ENCODE assay signal across 18 mouse cellular contexts in the genomic region with DNA sequence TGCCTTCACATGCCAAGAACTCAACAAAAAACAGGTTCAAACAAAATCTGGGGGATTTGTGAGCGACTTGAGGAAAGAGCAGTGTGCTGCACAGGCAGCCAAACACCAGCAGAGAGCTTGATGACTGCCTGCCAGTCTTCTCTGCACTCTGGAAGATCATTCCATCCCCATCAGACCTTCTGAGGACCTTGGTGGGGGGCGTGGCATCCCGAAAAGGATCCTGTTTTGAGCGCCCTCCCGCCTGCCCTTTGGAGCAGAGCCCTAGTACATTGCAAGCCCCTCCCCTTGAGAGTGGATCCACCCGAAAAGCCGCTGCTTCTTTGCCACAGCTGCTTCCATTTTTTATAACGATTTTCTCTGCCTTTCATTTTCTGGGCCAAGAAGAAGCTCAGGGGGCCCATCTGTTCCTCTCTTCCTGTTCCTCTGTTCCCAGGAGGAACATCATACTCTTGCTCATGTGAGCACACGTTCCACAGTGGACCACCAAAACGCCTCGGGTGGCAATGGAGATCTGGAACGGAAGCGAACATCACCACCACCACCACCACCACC. TPM values are rescaled to one million over a fixed set of nuclear protein-coding genes. Genes with fewer than 3 reads are reported as not detected.
DNase-seq lines count a peak whose midpoint lies in the region; ATAC-seq and TF ChIP-seq lines count a peak whose summit lies in the region.
"Had no signal": no experiment of that assay in that cellular context is flagged by ENCODE, and none has a peak within 500 bp of the region (broad histone marks: within the 10 kb centered on the region; RNA-seq: fewer than 3 reads in every experiment).

No protein-coding gene starts in this region.

- H3K36me3 ChIP-seq in heart, embryonic 12.5 days, result no peaks in the 10 kb centered on the region
- no peaks in the 10 kb centered on the region for H3K36me3 ChIP-seq in limb, embryonic 13.5 days
- no peaks in the 10 kb centered on the region for H3K36me3 ChIP-seq in limb, embryonic 10.5 days
- no peaks in the 10 kb centered on the region for H3K36me3 ChIP-seq in neural tube, embryonic 13.5 days
- H3K36me3 ChIP-seq: neural tube, embryonic 12.5 days had no signal

- H3K9me3 ChIP-seq in heart, embryonic 12.5 days (replicated peaks), result no peaks in the 10 kb centered on the region
- no peaks in the 10 kb centered on the region for H3K9me3 ChIP-seq in limb, embryonic 13.5 days
- H3K9me3 ChIP-seq in limb, embryonic 10.5 days (replicated peaks), result no peaks in the 10 kb centered on the region
- no peaks in the 10 kb centered on the region for H3K9me3 ChIP-seq in neural tube, embryonic 13.5 days
- H3K9me3 ChIP-seq: forebrain, embryonic 13.5 days; neural tube, embryonic 12.5 days had no signal

- no peak overlapping the region for H3K27ac ChIP-seq in heart, embryonic 12.5 days (ENCODE audit: poor library complexity, severe bottlenecking)
- no peak overlapping the region for H3K27ac ChIP-seq in limb, embryonic 13.5 days
- H3K27ac ChIP-seq in limb, embryonic 10.5 days, result no peak overlapping the region
- H3K27ac ChIP-seq in gastrocnemius, adult 2 months, result no peak overlapping the region
- H3K27ac ChIP-seq in neural tube, embryonic 13.5 days (replicated peaks), result no peak overlapping the region
- H3K27ac ChIP-seq: forebrain, embryonic 13.5 days; heart, adult 2 months; neural tube, embryonic 12.5 days had no signal

- intact Hi-C loops in gastrocnemius, adult 2 months (cut with DNase I), result no loop called here

- DNase-seq in heart, adult 11 months, result peak; percentile 91
- DNase-seq in limb, embryonic 10.5 days (ENCODE audit: low spot score), result no peak
- DNase-seq in gastrocnemius, adult 2 months, result peak; percentile 52
- DNase-seq in frontal cortex, adult 2 months (ENCODE audit: extremely low spot score in 1 of 2, low spot score in 1 of 2), result no peak
- no peak for DNase-seq in lung, adult 18-20 months
- DNase-seq: adrenal gland, postnatal 10 days; heart, postnatal 36 days; kidney, adult 8-10 months; lung, postnatal 14 days had no signal

- TF ChIP-seq CTCF in gastrocnemius, adult 2 months (IDR thresholded peaks at IDR 0.05), result no peak

- no peak overlapping the region for H3K9ac ChIP-seq in heart, embryonic 12.5 days
- H3K9ac ChIP-seq in limb, embryonic 13.5 days, result no peak overlapping the region; the same call in 1 of the 2 replicates
- no peak overlapping the region for H3K9ac ChIP-seq in neural tube, embryonic 13.5 days
- H3K9ac ChIP-seq: forebrain, embryonic 13.5 days; neural tube, embryonic 12.5 days had no signal

- no peak overlapping the region for H3K4me3 ChIP-seq in heart, embryonic 12.5 days
- H3K4me3 ChIP-seq in limb, embryonic 13.5 days, result no peak overlapping the region
- no peak overlapping the region for H3K4me3 ChIP-seq in limb, embryonic 10.5 days
- peak overlapping the region; percentile 50 for H3K4me3 ChIP-seq in gastrocnemius, adult 2 months
- no peak overlapping the region for H3K4me3 ChIP-seq in neural tube, embryonic 13.5 days
- H3K4me3 ChIP-seq: forebrain, embryonic 13.5 days; heart, adult 2 months; neural tube, embryonic 12.5 days had no signal

- WGBS in heart, embryonic 12.5 days, result 48% methylated on average over 13 of the region's 13 CpGs
- 45% methylated on average over 13 of the region's 13 CpGs for WGBS in limb, embryonic 13.5 days
- WGBS in limb, embryonic 10.5 days, result 60% methylated on average over 13 of the region's 13 CpGs
- WGBS in neural tube, embryonic 13.5 days, result 38% methylated on average over 13 of the region's 13 CpGs

- ATAC-seq in heart, embryonic 12.5 days (ENCODE audit: insufficient number of reproducible peaks, low FRiP score), result no peak
- no peak for ATAC-seq in limb, embryonic 13.5 days (ENCODE audit: low FRiP score, low read depth)
- ATAC-seq in neural tube, embryonic 13.5 days (ENCODE audit: low read depth), result no peak
- ATAC-seq: forebrain, embryonic 13.5 days; Patski had no signal

- no peak overlapping the region for H3K4me2 ChIP-seq in heart, embryonic 12.5 days
- H3K4me2 ChIP-seq in limb, embryonic 13.5 days (replicated peaks), result peak overlapping the region; percentile 41
- peak overlapping the region; percentile 16; the same call in 1 of the 2 replicates for H3K4me2 ChIP-seq in neural tube, embryonic 13.5 days
- H3K4me2 ChIP-seq: forebrain, embryonic 13.5 days; midbrain, embryonic 11.5 days; neural tube, embryonic 12.5 days had no signal

- H3K27me3 ChIP-seq in heart, embryonic 12.5 days (replicated peaks), result peaks cover 32% of the 10 kb centered on the region
- H3K27me3 ChIP-seq in limb, embryonic 13.5 days, result peaks cover 3% of the 10 kb centered on the region
- peaks cover 13% of the 10 kb centered on the region for H3K27me3 ChIP-seq in limb, embryonic 10.5 days (ENCODE audit: low read depth, poor library complexity, severe bottlenecking)
- H3K27me3 ChIP-seq in neural tube, embryonic 13.5 days, result no peaks in the 10 kb centered on the region
- H3K27me3 ChIP-seq: CH12.LX; forebrain, embryonic 13.5 days; Patski had no signal

- 0 out of 2 replicates have a peak, but pooled peaks cover 2% of the 10 kb centered on the region for H3K4me1 ChIP-seq in heart, embryonic 12.5 days (replicated peaks)
- H3K4me1 ChIP-seq in limb, embryonic 13.5 days, result peaks cover 10% of the 10 kb centered on the region
- peaks cover 14% of the 10 kb centered on the region for H3K4me1 ChIP-seq in limb, embryonic 10.5 days
- H3K4me1 ChIP-seq in neural tube, embryonic 13.5 days (replicated peaks), result peaks cover 25% of the 10 kb centered on the region

RNA-seq across cellular contexts. Expression of a gene that starts 16.9 kb away (rescaled TPM):
- polyA plus RNA-seq in heart, embryonic 12.5 days (2016; fragmentation: Nextera tagmentation; extraction: Ambion mirVana), result 57.9 and 58.6 TPM in 2 replicates
- 209 and 226 TPM in 2 replicates for polyA plus RNA-seq in limb, embryonic 13.5 days (2015; fragmentation: Nextera tagmentation; extraction: Ambion mirVana)
- polyA plus RNA-seq in limb, embryonic 10.5 days (2016; fragmentation: Nextera tagmentation; extraction: Ambion mirVana), result 85.1 and 169 TPM in 2 replicates
- 1 to 10 TPM; 2.3 to 3.4 TPM for total RNA-seq in gastrocnemius, adult 2 months (2021)
- 49.0 and 72.8 TPM in 2 replicates for polyA plus RNA-seq in neural tube, embryonic 13.5 days (2015; fragmentation: Nextera tagmentation; extraction: Ambion mirVana)
- 19.9 and 21.4 TPM in 2 replicates for polyA plus RNA-seq in frontal cortex, adult 2 months (2012; rRNA removed)
- total RNA-seq: CH12.LX had no signal

Comparison
In these comparisons a context has a peak if more than half of its experiments do, and no peak if none do; other contexts are left out.
1. DNase-seq: peak in heart, adult 11 months (single experiment) and gastrocnemius, adult 2 months (single experiment); none in limb, embryonic 10.5 days (single experiment), frontal cortex, adult 2 months (0 of 2) and lung, adult 18-20 months (0 of 2).